Mouse (Mus musculus): Measurements from ENCODE around the gene Gnb5. TPM values are rescaled to one million over a fixed set of nuclear protein-coding genes. Genes with fewer than 3 reads are reported as not detected.

The Gnb5 gene
- total and polyA plus RNA-seq, 2 experiments from 2014 or later = 96.0 to 104 TPM

DNA sequence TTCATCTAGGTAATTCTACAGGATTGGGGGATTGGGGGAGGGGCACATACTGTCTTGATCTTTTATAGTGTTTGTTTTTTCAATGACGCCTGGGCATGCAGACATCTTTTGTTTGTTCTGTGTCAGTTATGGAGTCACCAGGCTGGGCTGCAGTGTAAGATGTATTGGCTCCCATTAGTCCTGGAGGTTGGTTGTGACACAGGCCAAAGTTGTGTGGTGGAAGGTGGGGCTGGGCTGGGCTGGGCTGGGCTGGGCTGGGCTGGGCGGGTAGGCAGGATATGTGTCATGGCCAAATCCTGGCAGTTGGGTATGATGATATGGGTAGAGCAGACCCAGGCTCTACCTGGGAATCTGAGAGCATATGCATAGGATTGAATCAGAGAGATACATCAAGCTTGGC, 72.7 kb downstream of the Gnb5 start:
- no peaks in the 10 kb centered on the region for H3K9me3 ChIP-seq (ENCODE audit: low read length)

DNA sequence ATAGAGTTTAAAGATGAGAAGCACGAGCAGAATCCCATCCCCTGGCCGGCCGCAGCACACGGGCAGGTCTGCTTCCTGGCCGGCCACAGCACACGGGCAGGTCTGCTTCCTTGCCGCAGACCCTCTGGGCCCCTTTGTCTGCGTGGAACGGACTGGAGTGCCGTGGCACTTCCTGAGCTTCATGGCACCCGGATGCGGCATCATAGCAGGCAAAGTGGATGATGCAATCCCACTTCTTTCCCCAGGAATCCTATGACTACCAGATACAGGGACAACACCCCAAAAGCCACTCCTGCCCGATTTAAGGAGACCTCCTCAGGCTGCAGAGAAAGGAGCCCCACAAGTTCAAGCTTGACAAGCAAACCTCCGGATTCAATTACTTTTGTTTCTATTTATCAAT, 76.7 kb downstream of the Gnb5 start:
- no peak overlapping the region for H3K4me3 ChIP-seq (ENCODE audit: low read length)
- ATAC-seq (no peak), DNase-seq (ENCODE audit: low spot score) (no peak)
- H3K27me3 ChIP-seq (ENCODE audit: insufficient read depth, low read length) = no peaks in the 10 kb centered on the region
- no peak for TF ChIP-seq CTCF (IDR thresholded peaks at IDR 0.05; ENCODE audit: low read depth)
- H3K9ac ChIP-seq (replicated peaks; ENCODE audit: low read length) = no peak overlapping the region
- no peaks in the 10 kb centered on the region for H3K9me3 ChIP-seq (ENCODE audit: low read length)
- no peaks in the 10 kb centered on the region for H3K36me3 ChIP-seq (ENCODE audit: insufficient read depth, low read length)
- H3K4me1 ChIP-seq (ENCODE audit: insufficient read depth, low read length) = no peaks in the 10 kb centered on the region
- 91% methylated on average over 14 of the region's 14 CpGs for WGBS
- no peak overlapping the region for H3K27ac ChIP-seq
- no peak overlapping the region for H3K4me2 ChIP-seq (ENCODE audit: low read depth, low read length)

More for the DNA sequence above, 72.7 kb downstream of the Gnb5 start:
- H3K9ac ChIP-seq (replicated peaks; ENCODE audit: low read length) = no peak overlapping the region
- no peaks in the 10 kb centered on the region for H3K4me1 ChIP-seq (ENCODE audit: insufficient read depth, low read length)
- H3K4me3 ChIP-seq (ENCODE audit: low read length) = no peak overlapping the region
- H3K4me2 ChIP-seq (ENCODE audit: low read depth, low read length) = no peak overlapping the region
- ATAC-seq (no peak), DNase-seq (ENCODE audit: low spot score) (no peak)
- H3K27ac ChIP-seq = no peak overlapping the region
- WGBS = 88% methylated on average over 2 of the region's 2 CpGs
- no peaks in the 10 kb centered on the region for H3K36me3 ChIP-seq (ENCODE audit: insufficient read depth, low read length)
- no peak for TF ChIP-seq CTCF (IDR thresholded peaks at IDR 0.05; ENCODE audit: low read depth)
- H3K27me3 ChIP-seq (ENCODE audit: insufficient read depth, low read length) = no peaks in the 10 kb centered on the region

DNA sequence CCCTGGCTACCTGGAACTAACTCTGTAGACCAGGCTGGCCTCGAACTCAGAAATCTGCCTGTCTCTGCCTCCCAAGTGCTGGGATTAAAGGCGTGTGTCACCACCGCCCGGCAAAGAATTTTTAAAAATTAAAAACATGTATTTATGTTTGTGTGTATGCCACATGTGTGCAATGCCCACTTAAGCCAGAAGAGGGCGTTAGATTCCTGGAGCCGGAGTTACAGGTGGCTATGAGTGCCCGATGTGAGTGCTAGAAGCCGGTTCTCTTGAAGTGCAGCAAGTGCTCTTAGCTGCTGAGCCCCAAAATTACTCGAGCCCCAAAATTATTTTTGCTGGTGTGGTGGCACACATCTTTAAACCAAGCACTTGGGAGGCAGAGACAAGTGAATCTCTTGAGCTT, 77.7 kb downstream of the Gnb5 start:
- Histone ChIP-seq H3K4me1 (ENCODE audit: insufficient read depth, low read length) (no peaks in the 10 kb centered on the region), H3K27ac (no peak overlapping the region), H3K9me3 (ENCODE audit: low read length) (no peaks in the 10 kb centered on the region), H3K36me3 (ENCODE audit: insufficient read depth, low read length) (peaks cover 5% of the 10 kb centered on the region), H3K9ac (replicated peaks; ENCODE audit: low read length) (no peak overlapping the region), H3K4me3 (ENCODE audit: low read length) (no peak overlapping the region), H3K27me3 (ENCODE audit: insufficient read depth, low read length) (no peaks in the 10 kb centered on the region), H3K4me2 (ENCODE audit: low read depth, low read length) (no peak overlapping the region)
- ATAC-seq (no peak), DNase-seq (ENCODE audit: low spot score) (no peak)
- TF ChIP-seq CTCF (IDR thresholded peaks at IDR 0.05; ENCODE audit: low read depth) = 0 out of 2 replicates have a peak, but pooled peaks have one; percentile 9
- 85% methylated on average over 9 of the region's 9 CpGs for WGBS

DNA sequence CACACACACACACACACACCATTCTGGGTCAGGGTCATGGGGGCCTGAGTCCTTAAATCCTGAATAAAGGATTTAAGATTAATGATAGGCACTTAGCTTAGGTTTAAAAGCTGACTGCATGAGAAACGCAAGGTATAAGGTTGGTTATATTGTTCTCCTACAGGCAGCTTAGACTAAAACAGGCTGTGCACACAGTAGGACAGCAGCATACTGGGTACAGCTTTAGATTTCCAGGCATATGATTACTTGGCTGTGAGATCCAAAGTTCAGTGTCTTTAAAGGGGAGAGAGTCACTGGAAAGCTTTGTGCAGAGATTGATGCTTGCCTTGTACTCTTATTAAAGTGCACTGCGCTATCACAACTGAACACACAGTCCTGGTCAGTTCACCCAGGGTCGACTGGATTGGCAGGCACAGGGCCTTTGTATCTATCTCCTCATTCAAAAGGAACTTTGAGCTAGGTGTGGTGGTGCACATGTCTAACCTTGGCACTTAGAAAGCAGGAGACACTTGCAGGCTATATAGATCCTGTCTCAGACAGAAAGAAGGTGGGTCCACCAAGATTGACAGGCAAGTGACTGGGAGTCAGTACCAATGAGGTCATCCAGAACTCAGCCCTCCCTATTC, 78.4 kb downstream of the Gnb5 start:
- no peaks in the 10 kb centered on the region for H3K27me3 ChIP-seq (ENCODE audit: insufficient read depth, low read length)
- no peaks in the 10 kb centered on the region for H3K4me1 ChIP-seq (ENCODE audit: insufficient read depth, low read length)
- no peak for TF ChIP-seq CTCF (IDR thresholded peaks at IDR 0.05; ENCODE audit: low read depth)
- DNase-seq (ENCODE audit: low spot score) (no peak), ATAC-seq (0 out of 2 replicates have a peak, but pooled peaks have one; percentile 16)
- no peaks in the 10 kb centered on the region for H3K9me3 ChIP-seq (ENCODE audit: low read length)
- no peak overlapping the region for H3K27ac ChIP-seq
- H3K4me2 ChIP-seq (ENCODE audit: low read depth, low read length) = no peak overlapping the region
- H3K4me3 ChIP-seq (ENCODE audit: low read length) = no peak overlapping the region
- H3K9ac ChIP-seq (replicated peaks; ENCODE audit: low read length) = no peak overlapping the region
- WGBS = 86% methylated on average over 3 of the region's 3 CpGs
- H3K36me3 ChIP-seq (ENCODE audit: insufficient read depth, low read length) = peaks cover 12% of the 10 kb centered on the region

DNA sequence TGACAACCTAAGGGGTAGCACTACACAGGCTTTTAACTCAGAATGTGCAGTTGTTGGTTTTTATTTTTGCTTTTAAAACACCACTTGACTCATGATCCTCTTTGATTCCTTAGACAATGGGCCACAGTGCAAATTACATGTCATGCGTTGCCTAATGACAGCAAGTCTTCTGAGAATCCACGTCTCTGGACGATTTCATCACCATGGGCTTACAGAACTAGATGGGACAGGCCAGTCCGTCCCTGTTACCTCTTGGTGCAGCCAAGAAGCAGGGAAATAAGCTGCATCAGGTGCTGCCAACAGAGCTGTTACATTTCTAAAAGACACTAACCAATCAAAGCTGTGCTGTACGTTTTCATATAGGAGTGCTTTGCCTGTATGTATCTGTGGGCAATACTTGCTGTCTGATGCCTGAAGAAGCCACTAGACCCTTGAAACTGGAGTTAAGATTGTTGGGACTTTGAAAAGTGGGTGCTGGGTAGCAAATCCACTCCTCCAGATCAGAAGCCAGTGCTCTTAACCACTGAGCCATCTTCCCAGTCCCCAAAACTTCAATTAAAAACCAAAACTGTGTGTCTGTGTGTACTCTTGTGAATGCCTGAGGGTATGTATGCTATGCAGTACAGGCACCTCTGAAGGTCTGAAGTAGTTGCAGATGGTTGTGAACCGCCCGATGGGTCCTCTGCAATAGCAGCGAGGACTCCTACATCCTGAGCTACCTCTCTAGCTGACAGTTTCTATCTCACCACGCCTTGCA, 79.3 kb downstream of the Gnb5 start:
- Histone ChIP-seq H3K4me2 (ENCODE audit: low read depth, low read length) (no peak overlapping the region), H3K4me3 (ENCODE audit: low read length) (no peak overlapping the region), H3K9me3 (ENCODE audit: low read length) (no peaks in the 10 kb centered on the region), H3K9ac (replicated peaks; ENCODE audit: low read length) (no peak overlapping the region), H3K36me3 (ENCODE audit: insufficient read depth, low read length) (peaks cover 18% of the 10 kb centered on the region), H3K27ac (no peak overlapping the region), H3K4me1 (ENCODE audit: insufficient read depth, low read length) (no peaks in the 10 kb centered on the region), H3K27me3 (ENCODE audit: insufficient read depth, low read length) (no peaks in the 10 kb centered on the region)
- DNase-seq (ENCODE audit: low spot score) (no peak), ATAC-seq (0 out of 2 replicates have a peak, but pooled peaks have one; percentile 4)
- WGBS = 76% methylated on average over 9 of the region's 9 CpGs
- TF ChIP-seq CTCF (IDR thresholded peaks at IDR 0.05; ENCODE audit: low read depth) = no peak

DNA sequence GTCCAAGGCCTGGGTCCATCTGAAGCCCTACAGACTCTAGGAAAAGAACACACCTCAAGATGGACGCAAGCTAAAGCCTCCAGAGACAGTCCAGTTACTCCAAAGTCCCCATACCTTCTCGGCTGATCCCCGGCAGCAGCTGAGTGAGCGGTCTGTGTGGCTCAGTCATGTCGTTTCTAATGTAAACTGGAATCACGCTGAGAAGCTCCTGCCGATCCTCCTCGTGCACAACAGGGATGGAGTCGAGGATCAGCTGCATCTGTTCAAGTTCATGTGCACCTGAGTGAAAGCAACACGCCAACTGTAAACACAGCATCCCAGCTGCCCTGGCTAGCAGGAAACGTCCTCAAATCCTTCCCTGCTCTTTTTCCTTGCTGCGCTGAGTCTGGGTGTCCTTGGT, 87.2 kb downstream of the Gnb5 start:
- Histone ChIP-seq H3K9me3 (ENCODE audit: low read length) (no peaks in the 10 kb centered on the region), H3K27ac (no peak overlapping the region), H3K9ac (replicated peaks; ENCODE audit: low read length) (no peak overlapping the region), H3K4me1 (ENCODE audit: insufficient read depth, low read length) (no peaks in the 10 kb centered on the region), H3K27me3 (ENCODE audit: insufficient read depth, low read length) (no peaks in the 10 kb centered on the region), H3K4me3 (ENCODE audit: low read length) (no peak overlapping the region), H3K4me2 (ENCODE audit: low read depth, low read length) (no peak overlapping the region), H3K36me3 (ENCODE audit: insufficient read depth, low read length) (peaks cover 59% of the 10 kb centered on the region)
- TF ChIP-seq CTCF (IDR thresholded peaks at IDR 0.05; ENCODE audit: low read depth) = no peak
- 64% methylated on average over 12 of the region's 12 CpGs for WGBS
- ATAC-seq (no peak), DNase-seq (ENCODE audit: low spot score) (no peak)

Other genes starting within 250 kb of the Gnb5 start
- gene Myo5a, start 235.3 kb upstream of the Gnb5 start, total RNA-seq (2014; rRNA removed) = 110 and 122 TPM in 2 replicates
- gene Myo5a, start 235.3 kb upstream of the Gnb5 start, polyA plus RNA-seq (2015; fragmentation: Nextera tagmentation; extraction: Ambion mirVana) = 39.2 and 42.1 TPM in 2 replicates
- 0.26 and 0.75 TPM in 2 replicates for gene Myo5c, start 74.3 kb upstream of the Gnb5 start, total RNA-seq (2014; rRNA removed)
- 0.30 and 0.44 TPM in 2 replicates for gene Myo5c, start 74.3 kb upstream of the Gnb5 start, polyA plus RNA-seq (2015; fragmentation: Nextera tagmentation; extraction: Ambion mirVana)
- gene Bcl2l10, start 41.5 kb downstream of the Gnb5 start, total RNA-seq (2014; rRNA removed) = 0.73 TPM in 1 of 2 replicates, not detected in the other
- gene Bcl2l10, start 41.5 kb downstream of the Gnb5 start, polyA plus RNA-seq (2015; fragmentation: Nextera tagmentation; extraction: Ambion mirVana) = not detected in 2 replicates
- 149 and 160 TPM in 2 replicates for gene Mapk6, start 103.7 kb downstream of the Gnb5 start, total RNA-seq (2014; rRNA removed)
- 95.7 and 109 TPM in 2 replicates for gene Mapk6, start 103.7 kb downstream of the Gnb5 start, polyA plus RNA-seq (2015; fragmentation: Nextera tagmentation; extraction: Ambion mirVana)
- 19.4 and 22.2 TPM in 2 replicates for gene Leo1, start 135.2 kb downstream of the Gnb5 start, total RNA-seq (2014; rRNA removed)
- 40.8 and 41.2 TPM in 2 replicates for gene Leo1, start 135.2 kb downstream of the Gnb5 start, polyA plus RNA-seq (2015; fragmentation: Nextera tagmentation; extraction: Ambion mirVana)

Data from hindbrain, postnatal 0 days (tissue).